Mouse (Mus musculus) lung, adult 2 months (tissue): ENCODE results near the gene Hyal1.

Experiments used
- CTCF ChIP-seq: fragments of 200-500 bp; IDR thresholded peaks from 2 replicates; pipeline ENCODE4 v1.5.1; 2011; ENCODE audit warnings: mild to moderate bottlenecking, low read length, control low read depth; ENCODE audit not compliant: insufficient read depth
- POLR2A ChIP-seq: fragments of 200-500 bp; IDR thresholded peaks from 2 replicates; pipeline ENCODE4 v1.6.1; 2011; ENCODE audit warnings: low read depth, mild to moderate bottlenecking, control low read depth, low read length, borderline replicate concordance; ENCODE audit errors: extremely low read depth

DNA sequence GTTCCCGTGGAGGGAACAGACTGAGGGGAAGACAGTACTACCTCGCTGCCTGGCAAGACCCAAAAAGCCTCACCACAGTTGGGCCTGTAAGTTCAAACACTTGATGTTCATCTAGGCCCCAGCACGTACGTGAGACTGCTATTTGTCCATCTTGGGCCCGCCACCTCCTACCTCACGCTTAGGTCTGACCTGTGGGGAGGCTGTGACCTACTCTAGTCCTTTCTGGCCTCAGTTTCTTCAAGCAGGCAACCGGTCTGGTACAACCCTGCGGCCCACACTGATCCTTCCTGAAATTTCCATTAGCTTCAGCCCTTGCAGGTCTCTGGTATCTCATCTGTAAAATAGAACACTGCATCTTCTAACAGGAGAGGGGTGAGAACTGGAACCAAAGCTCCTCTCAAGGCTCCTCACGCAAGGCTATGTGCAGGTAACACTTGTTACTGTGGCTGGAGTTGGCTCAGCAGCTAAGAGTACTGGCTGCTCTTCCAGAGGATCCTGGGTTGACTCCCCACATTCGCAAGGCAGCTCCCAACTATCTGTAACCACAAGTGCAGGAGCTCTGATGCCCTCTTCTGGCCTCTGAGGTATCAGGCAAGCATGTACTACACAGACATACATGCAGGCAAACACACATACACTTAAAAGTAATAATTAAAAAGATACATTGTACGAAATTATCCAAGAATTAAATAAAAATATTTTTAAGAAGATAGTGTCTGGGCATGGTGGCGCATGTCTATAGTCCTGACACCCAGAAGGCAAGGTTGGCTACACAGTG is 48.8 kb downstream of the Hyal1 start:
- TF ChIP-seq CTCF (0 out of 2 replicates have a peak, but pooled peaks have one; percentile 15), POLR2A (no peak)
